Comparison of ENCODE assay signal across 9 mouse cellular contexts in genomic region chr3:157232723-157233122, GRCm38 (mm10).
DNase-seq lines count a peak whose midpoint lies in the region; ATAC-seq and TF ChIP-seq lines count a peak whose summit lies in the region.
"Had no signal": no experiment of that assay in that cellular context is flagged by ENCODE, and none has a peak within 500 bp of the region (broad histone marks: within the 10 kb centered on the region; RNA-seq: fewer than 3 reads in every experiment).

No protein-coding gene starts in this region.

- no peaks in the 10 kb centered on the region for H3K27me3 ChIP-seq in liver, adult 2 months (ENCODE audit: control insufficient read depth, insufficient read depth, low read length)
- H3K27me3 ChIP-seq in liver, embryonic 11.5 days (replicated peaks; ENCODE audit: control insufficient read depth, insufficient read depth, low read length): no peaks in the 10 kb centered on the region
- H3K27me3 ChIP-seq in embryonic facial prominence, embryonic 13.5 days: no peaks in the 10 kb centered on the region
- H3K27me3 ChIP-seq: limb, embryonic 15.5 days had no signal

- H3K79me2 ChIP-seq in liver, adult 2 months (ENCODE audit: control insufficient read depth, insufficient read depth, low read length): no peaks in the 10 kb centered on the region

- H3K9me3 ChIP-seq in liver, embryonic 11.5 days (ENCODE audit: control insufficient read depth, low read length): no peaks in the 10 kb centered on the region
- H3K9me3 ChIP-seq in embryonic facial prominence, embryonic 13.5 days: no peaks in the 10 kb centered on the region
- H3K9me3 ChIP-seq: limb, embryonic 15.5 days had no signal

- no peak overlapping the region for H3K4me2 ChIP-seq in liver, embryonic 11.5 days
- peak overlapping the region; percentile 27 for H3K4me2 ChIP-seq in embryonic facial prominence, embryonic 13.5 days
- H3K4me2 ChIP-seq: limb, embryonic 15.5 days had no signal

- TF ChIP-seq POLR2A in liver, adult 2 months (IDR thresholded peaks at IDR 0.05; ENCODE audit: extremely low read depth, insufficient read depth, low read length): no peak

- peak; percentile 22 for DNase-seq in liver, adult 2 months (ENCODE audit: extremely low read depth, low read depth, low spot score)
- no peak for DNase-seq in liver, embryonic 11.5 days (ENCODE audit: low spot score)
- peak; percentile 28 for DNase-seq in adipocyte (ENCODE audit: low spot score)
- peak; percentile 8 to 29 for DNase-seq in kidney, adult 8-10 months
- peak; percentile 14 for DNase-seq in lung, postnatal 36 days

- ATAC-seq in liver, embryonic 11.5 days (replicated peaks; ENCODE audit: low FRiP score): no peak
- ATAC-seq in embryonic facial prominence, embryonic 13.5 days (ENCODE audit: insufficient number of reproducible peaks, insufficient read depth, low FRiP score, low TSS enrichment, low read depth): no peak
- no peak for ATAC-seq in CD4-positive, CD25-positive, alpha-beta regulatory T cell, adult 4 months
- no peak for ATAC-seq in monocyte, adult 5-6 weeks (replicated peaks; ENCODE audit: insufficient number of reproducible peaks, low FRiP score, low TSS enrichment, poor library complexity, severe bottlenecking)

- TF ChIP-seq CTCF in liver, adult 2 months (IDR thresholded peaks at IDR 0.05; ENCODE audit: low read depth, low read length): peak; percentile 28; the same call in 1 of the 2 replicates

- H3K27ac ChIP-seq in liver, adult 2 months (replicated peaks; ENCODE audit: insufficient read depth, low read depth, low read length): no peak overlapping the region
- no peak overlapping the region for H3K27ac ChIP-seq in liver, embryonic 11.5 days (ENCODE audit: low read depth, low read length)
- no peak overlapping the region for H3K27ac ChIP-seq in embryonic facial prominence, embryonic 13.5 days
- H3K27ac ChIP-seq: limb, embryonic 15.5 days had no signal

- WGBS in liver, adult 2 months: 23% methylated on average over 5 of the region's 5 CpGs
- 31% methylated on average over 5 of the region's 5 CpGs for WGBS in liver, embryonic 11.5 days
- 12% methylated on average over 5 of the region's 5 CpGs for WGBS in embryonic facial prominence, embryonic 13.5 days

- H3K9ac ChIP-seq in liver, adult 2 months (ENCODE audit: low read depth, low read length): no peak overlapping the region
- no peak overlapping the region for H3K9ac ChIP-seq in liver, embryonic 11.5 days (ENCODE audit: low read depth, low read length)
- H3K9ac ChIP-seq in embryonic facial prominence, embryonic 13.5 days: no peak overlapping the region
- H3K9ac ChIP-seq: limb, embryonic 15.5 days had no signal

- no peaks in the 10 kb centered on the region for H3K4me1 ChIP-seq in liver, adult 2 months (ENCODE audit: control insufficient read depth, insufficient read depth, low read length)
- H3K4me1 ChIP-seq in liver, embryonic 11.5 days (replicated peaks; ENCODE audit: control insufficient read depth, insufficient read depth, low read length): no peaks in the 10 kb centered on the region
- H3K4me1 ChIP-seq in embryonic facial prominence, embryonic 13.5 days: no peaks in the 10 kb centered on the region
- H3K4me1 ChIP-seq: limb, embryonic 15.5 days had no signal

- H3K36me3 ChIP-seq in liver, adult 2 months (ENCODE audit: control insufficient read depth, insufficient read depth, low read length): no peaks in the 10 kb centered on the region
- H3K36me3 ChIP-seq in liver, embryonic 11.5 days (ENCODE audit: control insufficient read depth, insufficient read depth, low read length): no peaks in the 10 kb centered on the region
- H3K36me3 ChIP-seq in embryonic facial prominence, embryonic 13.5 days: no peaks in the 10 kb centered on the region
- H3K36me3 ChIP-seq: limb, embryonic 15.5 days had no signal

- H3K4me3 ChIP-seq in liver, adult 2 months (ENCODE audit: insufficient read depth, low read depth, low read length): no peak overlapping the region
- H3K4me3 ChIP-seq in liver, embryonic 11.5 days (ENCODE audit: low read depth, low read length): no peak overlapping the region
- H3K4me3 ChIP-seq in embryonic facial prominence, embryonic 13.5 days: no peak overlapping the region
- H3K4me3 ChIP-seq: limb, embryonic 15.5 days had no signal
